Mouse (Mus musculus): ENCODE results near the gene Acvr2a. TPM values are rescaled to one million over a fixed set of nuclear protein-coding genes. Genes with fewer than 3 reads are reported as not detected.

Acvr2a gene
- polyA plus RNA-seq, 1 experiment from 2014 or later = 19.1 TPM

DNA sequence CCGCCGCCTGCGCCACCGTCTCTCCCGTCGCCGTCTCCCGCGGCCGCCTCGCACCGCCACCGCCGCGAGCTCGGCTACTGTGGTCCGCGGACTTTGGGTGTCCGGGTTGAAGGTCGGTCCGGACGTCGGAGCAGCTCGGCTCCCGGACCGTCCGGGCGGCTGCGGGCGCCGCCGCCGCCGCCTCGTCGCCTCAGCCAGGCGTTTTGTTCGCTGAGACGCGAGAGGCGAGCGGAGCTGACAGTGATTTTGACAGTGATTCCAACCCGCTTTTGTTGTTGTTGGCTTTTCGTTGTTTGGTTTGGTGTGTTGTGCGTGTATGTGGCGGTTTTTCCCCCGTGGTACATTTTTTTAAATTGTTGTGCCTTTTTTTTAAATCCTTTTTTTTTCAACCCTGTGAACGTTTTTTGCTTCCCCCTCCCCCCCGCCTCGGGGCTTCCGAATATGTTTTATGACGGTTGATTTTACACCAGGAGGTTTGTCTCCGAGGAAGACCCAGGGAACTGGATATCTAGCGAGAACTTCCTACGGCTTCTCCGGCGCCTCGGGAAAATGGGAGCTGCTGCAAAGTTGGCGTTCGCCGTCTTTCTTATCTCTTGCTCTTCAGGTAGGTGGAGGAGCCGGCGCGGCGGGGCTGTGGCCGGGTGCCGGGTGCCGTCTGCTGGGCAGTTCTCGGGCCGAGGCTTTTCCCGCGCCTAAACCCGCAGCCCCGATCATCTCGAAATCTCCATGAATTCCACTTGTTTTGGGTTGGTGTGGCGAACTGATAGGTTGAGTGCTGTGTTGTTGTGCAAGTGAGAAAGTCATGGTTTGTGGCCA, 522 bp downstream of the Acvr2a start:
- H3K9me3 ChIP-seq (ENCODE audit: control insufficient read depth, low read length) = no peaks in the 10 kb centered on the region
- peak overlapping the region; percentile 97 for H3K27ac ChIP-seq (ENCODE audit: low read depth)
- H3K4me2 ChIP-seq (ENCODE audit: low read length) = peak overlapping the region; percentile 81
- ATAC-seq (replicated peaks; ENCODE audit: low FRiP score, low TSS enrichment, low read depth) = no peak; the same call in 1 of the 2 replicates
- no peaks in the 10 kb centered on the region for H3K27me3 ChIP-seq (replicated peaks; ENCODE audit: control insufficient read depth, insufficient read depth, low read length)
- peak overlapping the region; percentile 89 for H3K4me3 ChIP-seq (ENCODE audit: low read depth, low read length)
- H3K9ac ChIP-seq (ENCODE audit: low read length) = peak overlapping the region; percentile 91
- DNase-seq (ENCODE audit: low spot score) = peak; percentile 86
- H3K36me3 ChIP-seq (ENCODE audit: control insufficient read depth, insufficient read depth, low read length) = no peaks in the 10 kb centered on the region
- under 1% methylated on average over 76 of the region's 76 CpGs for WGBS
- H3K4me1 ChIP-seq (replicated peaks; ENCODE audit: control insufficient read depth, insufficient read depth, low read length) = peaks cover 7% of the 10 kb centered on the region; the same call in 1 of the 2 replicates

DNA sequence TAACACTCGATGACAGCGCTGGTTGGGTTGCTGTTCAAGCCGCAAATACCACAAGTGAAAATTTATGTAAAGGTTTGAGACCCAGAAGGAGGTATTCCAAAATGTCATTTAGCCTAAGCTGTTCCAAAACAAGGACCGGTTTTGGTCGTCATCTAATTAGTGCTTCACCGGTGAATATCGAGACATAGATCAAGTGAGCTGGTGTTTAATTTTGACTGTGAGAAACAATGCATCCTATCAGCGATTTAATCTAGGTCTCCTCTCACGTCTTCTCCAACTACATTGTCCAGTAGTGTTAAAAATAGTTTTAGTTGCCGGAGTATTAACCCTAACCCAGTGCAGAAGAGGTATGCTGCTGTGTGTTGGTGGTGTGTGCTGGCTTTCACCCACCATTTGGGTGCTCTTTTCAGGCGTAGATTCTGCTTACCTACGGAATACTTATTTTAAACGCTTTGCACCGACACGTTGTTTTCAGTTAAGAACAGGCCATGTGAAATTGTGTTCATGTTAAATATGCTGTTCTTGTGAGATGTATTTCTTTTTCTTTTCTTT, 1.2 kb downstream of the Acvr2a start:
- DNase-seq (ENCODE audit: low spot score) (no peak), ATAC-seq (replicated peaks; ENCODE audit: low FRiP score, low TSS enrichment, low read depth) (no peak)
- Histone ChIP-seq H3K9ac (ENCODE audit: low read length) (peak overlapping the region; percentile 91), H3K9me3 (ENCODE audit: control insufficient read depth, low read length) (no peaks in the 10 kb centered on the region), H3K4me2 (ENCODE audit: low read length) (peak overlapping the region; percentile 81), H3K27me3 (replicated peaks; ENCODE audit: control insufficient read depth, insufficient read depth, low read length) (no peaks in the 10 kb centered on the region), H3K4me3 (ENCODE audit: low read depth, low read length) (peak overlapping the region; percentile 89), H3K27ac (ENCODE audit: low read depth) (peak overlapping the region; percentile 23; the same call in 1 of the 2 replicates), H3K4me1 (replicated peaks; ENCODE audit: control insufficient read depth, insufficient read depth, low read length) (peaks cover 7% of the 10 kb centered on the region; the same call in 1 of the 2 replicates), H3K36me3 (ENCODE audit: control insufficient read depth, insufficient read depth, low read length) (no peaks in the 10 kb centered on the region)
- 3% methylated on average over 15 of the region's 15 CpGs for WGBS

- Histone ChIP-seq H3K27me3 (replicated peaks; ENCODE audit: control insufficient read depth, insufficient read depth, low read length) (no peaks in the 10 kb centered on the region), H3K27ac (ENCODE audit: low read depth) (no peak overlapping the region), H3K36me3 (ENCODE audit: control insufficient read depth, insufficient read depth, low read length) (no peaks in the 10 kb centered on the region), H3K9me3 (ENCODE audit: control insufficient read depth, low read length) (no peaks in the 10 kb centered on the region), H3K4me3 (ENCODE audit: low read depth, low read length) (peak overlapping the region; percentile 89), H3K4me2 (ENCODE audit: low read length) (peak overlapping the region; percentile 81), H3K4me1 (replicated peaks; ENCODE audit: control insufficient read depth, insufficient read depth, low read length) (peaks cover 7% of the 10 kb centered on the region; the same call in 1 of the 2 replicates), H3K9ac (ENCODE audit: low read length) (peak overlapping the region; percentile 91)
- DNase-seq (ENCODE audit: low spot score) (peak; percentile 61), ATAC-seq (replicated peaks; ENCODE audit: low FRiP score, low TSS enrichment, low read depth) (no peak)
- WGBS = 15% methylated on average over 9 of the region's 9 CpGs
Observed at GRCm38 (mm10) chr2:48816141-48817028, 2.5 kb downstream of the Acvr2a start.

DNA sequence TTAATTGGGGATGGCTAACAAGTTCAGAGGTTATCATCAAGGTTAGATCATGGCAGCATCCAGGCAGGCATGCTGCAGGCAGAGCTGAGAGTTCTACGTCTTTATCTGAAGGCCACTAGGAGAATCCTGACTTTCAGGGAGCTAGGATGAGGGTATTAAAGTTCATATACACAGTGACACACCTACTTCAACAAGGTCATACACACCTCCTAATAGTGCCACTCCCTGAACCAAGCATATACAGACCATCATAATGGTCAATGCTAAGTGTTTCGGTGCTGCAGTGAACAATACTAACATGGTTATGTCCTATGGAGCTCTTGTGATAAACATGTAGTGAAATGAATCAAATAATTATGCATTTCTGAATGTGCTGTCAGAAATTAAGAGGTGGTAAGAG, 12.0 kb downstream of the Acvr2a start:
- Histone ChIP-seq H3K36me3 (ENCODE audit: control insufficient read depth, insufficient read depth, low read length) (no peaks in the 10 kb centered on the region), H3K9ac (ENCODE audit: low read length) (no peak overlapping the region), H3K4me2 (ENCODE audit: low read length) (no peak overlapping the region), H3K27me3 (replicated peaks; ENCODE audit: control insufficient read depth, insufficient read depth, low read length) (no peaks in the 10 kb centered on the region), H3K27ac (ENCODE audit: low read depth) (no peak overlapping the region), H3K4me3 (ENCODE audit: low read depth, low read length) (no peak overlapping the region), H3K4me1 (replicated peaks; ENCODE audit: control insufficient read depth, insufficient read depth, low read length) (no peaks in the 10 kb centered on the region; the same call in 1 of the 2 replicates), H3K9me3 (ENCODE audit: control insufficient read depth, low read length) (no peaks in the 10 kb centered on the region)
- ATAC-seq (replicated peaks; ENCODE audit: low FRiP score, low TSS enrichment, low read depth) (no peak), DNase-seq (ENCODE audit: low spot score) (no peak)
- 79% methylated on average over 2 of the region's 2 CpGs for WGBS

DNA sequence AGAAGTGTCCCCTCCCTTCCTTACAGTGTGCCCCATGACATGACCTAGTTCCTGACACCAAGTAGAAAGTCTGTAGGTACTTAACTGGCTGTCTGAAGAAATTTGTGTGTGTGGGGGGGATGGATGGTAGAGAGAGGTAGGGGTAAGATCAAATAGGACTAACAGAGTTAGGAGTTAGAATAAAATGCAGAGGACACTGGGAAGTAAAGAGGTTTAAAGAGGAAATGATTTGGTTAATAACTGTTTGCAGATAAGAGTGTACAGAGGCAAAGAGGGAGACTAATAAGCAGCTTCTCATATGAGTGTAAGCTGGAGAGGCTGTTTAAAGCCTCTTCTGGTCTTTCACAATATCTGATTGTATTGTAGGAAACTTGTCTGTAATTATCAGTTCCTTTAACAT, 12.5 kb downstream of the Acvr2a start:
- ATAC-seq (replicated peaks; ENCODE audit: low FRiP score, low TSS enrichment, low read depth) (no peak), DNase-seq (ENCODE audit: low spot score) (no peak)
- H3K36me3 ChIP-seq (ENCODE audit: control insufficient read depth, insufficient read depth, low read length) = no peaks in the 10 kb centered on the region
- no peaks in the 10 kb centered on the region for H3K27me3 ChIP-seq (replicated peaks; ENCODE audit: control insufficient read depth, insufficient read depth, low read length)
- H3K9ac ChIP-seq (ENCODE audit: low read length) = no peak overlapping the region
- H3K4me3 ChIP-seq (ENCODE audit: low read depth, low read length) = no peak overlapping the region
- H3K9me3 ChIP-seq (ENCODE audit: control insufficient read depth, low read length) = no peaks in the 10 kb centered on the region
- H3K27ac ChIP-seq (ENCODE audit: low read depth) = no peak overlapping the region
- H3K4me1 ChIP-seq (replicated peaks; ENCODE audit: control insufficient read depth, insufficient read depth, low read length) = no peaks in the 10 kb centered on the region; the same call in 1 of the 2 replicates
- no peak overlapping the region for H3K4me2 ChIP-seq (ENCODE audit: low read length)

DNA sequence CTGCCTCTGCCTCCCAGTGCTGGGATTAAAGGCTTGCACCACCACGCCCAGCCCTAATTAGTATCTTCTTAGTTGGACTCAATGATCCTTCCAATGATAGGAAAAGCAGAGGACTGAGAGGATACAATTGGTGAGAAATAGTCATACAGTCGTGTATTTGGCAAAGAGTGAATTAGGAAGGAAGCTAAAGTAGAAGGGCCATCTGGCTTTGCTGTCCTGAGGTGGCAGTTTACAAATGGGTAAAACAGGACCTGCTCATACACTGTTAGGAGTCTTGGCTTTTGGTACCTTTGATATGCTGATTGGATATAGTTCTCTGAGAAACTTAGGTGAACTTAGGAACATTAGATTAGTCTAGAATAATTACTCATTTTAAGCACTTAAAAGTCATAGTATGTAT, 16.6 kb downstream of the Acvr2a start:
- Histone ChIP-seq H3K27ac (ENCODE audit: low read depth) (no peak overlapping the region), H3K4me3 (ENCODE audit: low read depth, low read length) (no peak overlapping the region), H3K27me3 (replicated peaks; ENCODE audit: control insufficient read depth, insufficient read depth, low read length) (no peaks in the 10 kb centered on the region), H3K4me1 (replicated peaks; ENCODE audit: control insufficient read depth, insufficient read depth, low read length) (no peaks in the 10 kb centered on the region; the same call in 1 of the 2 replicates), H3K9me3 (ENCODE audit: control insufficient read depth, low read length) (no peaks in the 10 kb centered on the region), H3K9ac (ENCODE audit: low read length) (no peak overlapping the region), H3K4me2 (ENCODE audit: low read length) (no peak overlapping the region), H3K36me3 (ENCODE audit: control insufficient read depth, insufficient read depth, low read length) (no peaks in the 10 kb centered on the region)
- 85% methylated on average over 2 of the region's 2 CpGs for WGBS
- DNase-seq (ENCODE audit: low spot score) (no peak), ATAC-seq (replicated peaks; ENCODE audit: low FRiP score, low TSS enrichment, low read depth) (no peak)

GRCm38 (mm10) chr2:48832305-48832704, 18.4 kb downstream of the Acvr2a start:
- Histone ChIP-seq H3K27me3 (replicated peaks; ENCODE audit: control insufficient read depth, insufficient read depth, low read length) (no peaks in the 10 kb centered on the region), H3K9me3 (ENCODE audit: control insufficient read depth, low read length) (no peaks in the 10 kb centered on the region), H3K27ac (ENCODE audit: low read depth) (no peak overlapping the region), H3K4me3 (ENCODE audit: low read depth, low read length) (no peak overlapping the region), H3K36me3 (ENCODE audit: control insufficient read depth, insufficient read depth, low read length) (no peaks in the 10 kb centered on the region), H3K4me1 (replicated peaks; ENCODE audit: control insufficient read depth, insufficient read depth, low read length) (no peaks in the 10 kb centered on the region), H3K4me2 (ENCODE audit: low read length) (no peak overlapping the region), H3K9ac (ENCODE audit: low read length) (no peak overlapping the region)
- ATAC-seq (replicated peaks; ENCODE audit: low FRiP score, low TSS enrichment, low read depth) (no peak), DNase-seq (ENCODE audit: low spot score) (no peak)
- 84% methylated on average over 5 of the region's 5 CpGs for WGBS

DNA sequence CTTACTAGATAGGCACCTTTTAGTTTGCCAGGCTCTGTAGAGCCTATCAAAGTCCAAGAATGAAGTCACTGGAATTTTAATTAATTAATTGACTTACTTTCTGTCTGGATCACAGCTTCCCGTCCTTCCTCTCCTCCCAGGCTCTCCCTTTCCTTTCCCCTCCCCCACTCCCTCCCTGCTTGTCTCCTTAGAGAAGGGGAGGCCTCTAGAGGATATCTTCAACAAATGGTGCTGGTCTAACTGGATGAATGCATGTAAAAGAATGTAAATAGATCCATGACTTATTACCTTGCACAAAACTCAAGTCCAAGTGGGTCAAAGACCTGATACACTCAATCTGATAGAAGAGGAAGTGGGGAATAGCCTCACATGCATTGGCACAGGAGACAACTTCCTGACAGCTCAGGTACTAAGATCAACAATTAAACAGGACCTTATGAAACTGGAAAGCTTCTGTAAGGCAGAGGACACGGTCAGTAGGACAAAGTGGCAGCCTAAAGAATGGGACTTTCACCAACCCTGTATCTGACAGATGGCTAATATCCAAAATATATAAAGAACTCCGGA, 20.1 kb downstream of the Acvr2a start:
- Histone ChIP-seq H3K4me3 (ENCODE audit: low read depth, low read length) (no peak overlapping the region), H3K4me1 (replicated peaks; ENCODE audit: control insufficient read depth, insufficient read depth, low read length) (no peaks in the 10 kb centered on the region), H3K27ac (ENCODE audit: low read depth) (no peak overlapping the region), H3K4me2 (ENCODE audit: low read length) (no peak overlapping the region), H3K9me3 (ENCODE audit: control insufficient read depth, low read length) (no peaks in the 10 kb centered on the region), H3K36me3 (ENCODE audit: control insufficient read depth, insufficient read depth, low read length) (no peaks in the 10 kb centered on the region), H3K27me3 (replicated peaks; ENCODE audit: control insufficient read depth, insufficient read depth, low read length) (no peaks in the 10 kb centered on the region), H3K9ac (ENCODE audit: low read length) (no peak overlapping the region)
- DNase-seq (ENCODE audit: low spot score) = no peak
- WGBS = 68% methylated on average over 3 of the region's 3 CpGs
- no peak for ATAC-seq (replicated peaks; ENCODE audit: low FRiP score, low TSS enrichment, low read depth)
